Mouse (Mus musculus): Measurements from ENCODE around the gene Padi2.

The Padi2 gene

DNA sequence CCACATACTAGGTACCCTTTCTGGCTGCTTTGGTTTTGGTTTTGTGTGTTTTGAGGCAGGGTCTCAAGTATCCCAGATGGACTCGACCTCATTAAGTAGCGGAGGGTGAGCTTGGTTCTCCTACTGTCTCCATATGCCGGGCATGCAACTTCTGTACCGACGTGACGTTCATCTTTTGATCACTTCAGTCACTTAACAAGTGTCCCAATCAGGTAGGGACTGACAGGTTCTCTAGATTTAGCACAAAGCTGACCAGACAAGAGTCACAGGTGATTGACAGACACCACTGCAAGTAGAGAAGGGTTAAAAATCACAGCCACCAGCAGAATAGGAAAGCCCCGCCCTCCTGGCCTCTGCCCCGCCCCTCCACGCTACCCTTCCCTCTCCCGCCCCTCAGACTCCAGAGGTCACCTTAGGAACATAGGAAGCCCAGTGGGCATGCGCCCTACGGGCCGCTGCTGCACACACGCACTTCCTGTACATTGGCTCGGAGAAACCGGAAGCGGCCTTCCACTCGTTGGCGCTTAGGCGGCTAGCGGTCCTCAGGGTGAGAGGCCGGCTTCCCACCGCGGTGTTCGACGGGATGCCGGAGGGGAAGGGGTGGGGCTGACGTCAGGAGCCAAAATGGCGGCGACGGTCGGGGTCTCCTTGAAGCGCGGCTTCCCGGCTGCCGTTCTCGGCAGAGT lies 54.8 kb downstream of the Padi2 start, which contains the start of gene Sdhb:
Sdhb (plus strand) TSS at position 423 of the 686 bp plus-strand sequence.
- DNase-seq (ENCODE audit: low spot score), result peak; percentile 97

DNA sequence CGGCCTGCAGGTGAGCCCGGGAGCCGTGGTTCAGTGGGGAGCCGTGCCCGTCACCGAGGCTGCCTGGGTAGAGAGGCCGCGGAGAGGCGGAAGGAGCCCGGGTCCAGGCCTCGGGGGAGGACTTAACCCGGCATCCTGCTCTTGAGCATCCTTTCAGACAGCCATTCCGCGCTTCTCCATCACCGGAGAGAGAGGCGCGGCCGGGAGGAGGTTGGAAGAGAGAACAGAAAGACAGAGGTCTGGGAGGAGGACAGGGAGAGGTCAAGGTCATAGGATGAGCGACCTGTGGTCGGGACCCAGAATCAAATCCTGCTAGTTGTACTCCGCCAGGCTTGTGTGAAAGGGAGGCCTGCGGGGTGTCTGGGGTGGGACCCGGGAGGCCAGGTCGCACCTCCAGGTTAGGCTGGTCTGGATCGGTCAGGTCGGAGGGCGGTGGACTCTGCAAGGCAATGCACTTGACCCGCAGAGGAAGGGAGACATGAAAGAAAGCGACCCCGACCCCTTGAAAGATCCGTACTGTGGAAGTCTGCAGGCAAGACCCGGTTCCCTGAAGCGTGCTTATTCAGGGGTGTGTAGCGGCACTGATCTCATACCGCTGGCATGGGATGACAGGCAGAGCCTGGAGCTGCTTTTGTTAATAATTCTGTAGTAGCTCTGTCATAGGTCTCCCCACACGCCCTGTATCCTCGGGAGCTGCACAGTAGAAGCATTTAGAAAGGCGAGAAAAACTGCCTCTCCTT lies 55.5 kb downstream of the Padi2 start:
- DNase-seq (ENCODE audit: low spot score), result no peak

GRCm38 (mm10) chr4:140962207-140962909 lies 56.2 kb downstream of the Padi2 start:
- no peak for DNase-seq (ENCODE audit: low spot score)

DNA sequence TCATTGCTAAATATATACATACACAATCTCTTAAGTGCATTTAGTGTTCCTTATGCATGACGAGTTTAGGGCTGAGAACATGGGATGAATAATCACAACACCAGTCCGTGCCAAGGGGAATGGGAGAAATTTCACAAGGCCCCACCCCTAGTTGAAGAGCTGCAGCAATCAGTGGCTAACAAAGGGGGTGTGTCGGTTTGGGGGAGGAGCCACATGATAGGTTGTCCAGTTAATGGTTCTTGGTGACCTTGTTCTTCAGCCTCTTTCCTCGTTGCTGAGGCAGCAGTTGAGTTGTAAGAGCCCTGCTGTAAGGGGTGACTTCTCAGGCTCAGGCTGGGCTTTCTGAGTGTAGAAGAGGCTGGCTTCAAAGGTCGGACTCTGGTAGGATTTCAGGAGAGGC lies 56.8 kb downstream of the Padi2 start:
- DNase-seq (ENCODE audit: low spot score), result peak; percentile 58

GRCm38 (mm10) chr4:140963941-140964597 lies 57.9 kb downstream of the Padi2 start:
- DNase-seq (ENCODE audit: low spot score), result peak; percentile 23

DNA sequence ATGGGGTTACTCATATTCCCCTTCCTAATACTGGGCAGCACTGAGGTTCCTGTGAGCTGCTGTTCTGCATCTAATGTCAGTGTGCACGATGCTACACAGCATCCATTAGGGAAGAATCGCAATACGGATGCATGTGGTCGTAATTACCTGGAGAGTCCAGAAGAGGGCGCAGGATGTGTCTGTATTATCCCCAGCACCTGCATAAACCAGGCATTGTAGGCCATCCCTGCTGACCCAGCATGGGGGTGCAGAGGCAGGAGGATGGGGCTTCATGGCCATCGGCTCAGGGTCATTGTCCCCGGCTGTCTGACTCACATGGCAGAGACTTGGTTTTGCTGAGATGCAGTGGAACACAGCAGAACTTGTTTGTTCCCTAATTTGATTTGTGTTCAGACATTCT lies 58.5 kb downstream of the Padi2 start:
- peak; percentile 81 for DNase-seq (ENCODE audit: low spot score)

DNA sequence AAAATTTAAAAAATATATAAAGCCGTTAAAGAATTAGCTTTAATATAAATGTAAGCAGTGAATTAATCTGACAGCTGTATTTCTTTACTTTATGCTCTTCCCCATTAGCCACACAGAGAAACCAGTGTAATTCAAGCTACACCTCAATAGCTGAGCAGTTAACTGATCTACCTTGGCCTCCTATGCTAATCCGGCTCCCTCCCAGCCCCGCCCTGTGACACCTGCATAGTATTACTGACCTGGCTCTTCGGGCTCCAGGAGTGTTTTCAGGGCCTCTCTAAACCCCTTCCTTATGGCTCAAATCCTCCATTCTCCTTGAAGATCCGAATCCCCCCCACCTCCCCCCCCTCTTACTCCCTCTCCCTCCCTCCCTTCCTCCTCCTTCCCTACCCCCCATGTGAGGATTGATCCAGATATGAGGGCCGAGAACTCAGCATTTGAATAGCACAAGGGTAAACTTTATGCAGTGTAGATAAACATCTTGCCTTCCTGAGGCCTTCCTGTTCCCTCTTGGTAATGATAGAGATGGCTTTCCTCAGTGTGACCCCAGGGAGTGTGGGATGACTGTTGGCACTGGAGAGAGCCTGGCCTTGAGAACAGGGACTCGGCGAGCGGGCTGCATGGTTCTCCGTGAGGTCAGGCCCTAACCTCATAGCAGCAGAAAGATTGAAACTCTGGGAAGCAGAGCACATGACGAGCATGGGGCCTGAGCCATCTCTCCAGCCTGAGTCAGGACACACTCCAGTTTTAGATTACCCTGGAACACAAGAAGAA lies 61.4 kb downstream of the Padi2 start:
- no peak for DNase-seq (ENCODE audit: low spot score)

DNA sequence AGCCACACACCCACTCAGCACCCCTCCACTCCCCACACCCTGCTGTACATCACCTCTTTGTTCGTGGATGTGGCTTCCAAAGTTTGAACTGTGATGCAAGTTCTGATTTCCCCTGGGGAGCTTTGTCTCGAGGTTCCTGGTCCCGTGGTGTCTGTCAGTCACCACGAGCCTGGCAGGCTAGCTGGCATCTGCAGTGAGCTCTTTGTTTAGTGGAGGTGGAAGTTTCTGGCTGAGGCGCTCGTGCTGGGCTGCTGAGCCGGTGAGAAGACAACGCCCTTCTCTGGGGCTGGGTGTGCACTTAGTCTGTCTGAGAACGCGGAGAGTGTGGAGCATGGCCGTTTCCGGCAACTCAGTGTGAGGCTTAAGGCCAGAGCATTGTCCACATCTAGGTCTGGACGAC lies 65.5 kb downstream of the Padi2 start:
- DNase-seq (ENCODE audit: low spot score), result no peak

DNA sequence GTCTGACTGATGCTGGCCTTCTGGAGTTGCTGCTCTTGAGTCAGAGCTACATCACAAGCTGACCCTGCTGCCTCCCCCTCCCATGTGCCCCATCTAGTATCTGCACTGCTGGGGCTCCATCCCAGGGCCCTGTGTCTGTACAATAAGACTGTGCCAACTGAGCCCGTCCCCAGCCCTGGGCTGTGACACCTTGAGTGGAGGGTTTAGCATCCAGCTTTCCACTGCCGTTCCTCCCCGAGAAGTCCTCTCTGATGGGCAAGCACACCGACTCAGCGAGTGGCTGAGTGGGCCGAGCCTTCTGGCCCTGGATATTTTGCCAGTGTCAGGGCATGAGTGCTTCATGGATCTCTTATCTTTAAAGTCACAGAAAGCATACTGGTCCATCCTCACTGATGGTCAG lies 68.3 kb downstream of the Padi2 start:
- no peak for DNase-seq (ENCODE audit: low spot score)

GRCm38 (mm10) chr4:140975356-140975755 lies 69.2 kb downstream of the Padi2 start:
- no peak for DNase-seq (ENCODE audit: low spot score)

GRCm38 (mm10) chr4:140977278-140977677 lies 71.1 kb downstream of the Padi2 start:
- no peak for DNase-seq (ENCODE audit: low spot score)

GRCm38 (mm10) chr4:140977886-140978692 lies 71.9 kb downstream of the Padi2 start:
- peak; percentile 53 for DNase-seq (ENCODE audit: low spot score)

GRCm38 (mm10) chr4:140981605-140982004 lies 75.5 kb downstream of the Padi2 start:
- DNase-seq (ENCODE audit: low spot score), result no peak

- DNase-seq (ENCODE audit: low spot score), result peak; percentile 44
Measured at GRCm38 (mm10) chr4:140982808-140983207, 76.7 kb downstream of the Padi2 start.

DNA sequence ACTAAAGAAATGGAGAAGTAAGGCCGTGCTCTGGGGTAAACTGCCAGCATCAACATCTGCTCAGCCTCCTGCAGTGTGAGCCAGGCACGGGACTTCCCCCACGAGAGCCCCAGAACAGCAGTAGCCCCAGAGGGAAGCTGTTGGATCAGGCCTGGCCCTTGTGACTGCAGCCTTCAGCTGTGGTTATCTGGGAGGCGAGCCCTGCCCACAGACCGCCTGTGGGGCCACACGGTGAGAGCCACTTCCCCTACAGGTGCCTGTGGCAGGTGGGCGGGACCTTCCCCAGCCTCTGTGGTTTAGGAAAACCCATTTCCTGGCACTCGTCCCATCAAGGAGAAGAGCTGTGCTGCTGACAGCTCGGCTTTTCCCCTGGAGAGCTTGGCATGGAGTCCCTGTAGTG lies 77.3 kb downstream of the Padi2 start:
- DNase-seq (ENCODE audit: low spot score), result peak; percentile 76

DNA sequence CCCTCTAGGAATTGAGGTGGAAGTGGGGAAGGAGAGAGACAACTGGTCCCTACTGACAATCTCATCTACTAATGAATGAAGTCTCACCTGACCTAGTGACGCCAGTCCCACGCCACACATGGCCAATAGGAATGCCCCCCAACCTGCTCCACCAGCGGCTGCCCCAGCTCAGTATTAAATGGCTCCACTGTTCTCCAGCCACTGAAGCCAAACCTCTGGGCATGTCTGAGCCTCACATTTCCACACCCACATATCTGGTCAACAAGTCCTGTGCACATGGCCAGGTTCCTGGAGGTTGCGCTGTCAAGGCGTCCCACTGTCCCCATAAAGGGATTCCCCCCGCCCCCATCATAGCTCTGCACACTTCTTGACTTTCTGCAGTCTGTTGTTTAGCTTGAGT lies 78.4 kb downstream of the Padi2 start:
- peak; percentile 58 for DNase-seq (ENCODE audit: low spot score)

- DNase-seq (ENCODE audit: low spot score), result no peak
Measured at GRCm38 (mm10) chr4:140986024-140986710, 80.0 kb downstream of the Padi2 start.

DNA sequence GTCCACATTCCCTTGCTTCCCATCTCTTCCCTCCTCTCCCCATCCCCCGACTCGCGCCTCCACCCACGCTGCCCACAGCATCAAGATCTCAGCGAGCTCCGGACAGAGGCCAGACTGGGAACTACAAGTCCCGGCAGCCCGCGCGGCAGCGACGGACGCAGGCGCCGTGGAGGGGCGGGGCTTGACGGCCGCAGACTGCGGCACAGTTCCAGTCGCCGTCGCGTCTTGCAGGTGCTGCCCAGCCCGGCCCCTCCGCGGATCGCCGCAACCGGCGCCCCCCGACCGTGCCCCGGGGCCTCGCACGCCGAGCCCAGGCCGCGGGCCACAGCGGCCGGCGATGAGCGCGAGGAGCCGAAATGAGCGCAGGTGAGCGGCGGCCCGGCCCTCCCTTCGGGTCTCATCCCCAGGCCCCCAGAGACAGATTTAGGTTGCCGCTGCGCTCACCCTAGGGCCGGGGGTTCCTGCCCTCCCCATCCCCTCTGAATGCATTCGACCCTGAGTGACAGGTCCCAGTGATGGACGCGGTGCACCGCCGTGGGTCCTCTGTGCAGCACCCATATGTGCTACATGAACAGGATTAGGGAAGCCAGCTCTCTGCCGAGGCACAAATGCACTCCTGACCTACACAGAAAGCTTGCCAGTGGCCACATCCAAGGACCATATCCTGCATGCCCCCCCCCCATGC lies 80.7 kb downstream of the Padi2 start, which contains the start of gene Atp13a2:
Atp13a2 (plus strand) TSS at position 163 of the 685 bp plus-strand sequence.
- DNase-seq (ENCODE audit: low spot score), result peak; percentile 92

GRCm38 (mm10) chr4:140987476-140987875 lies 81.3 kb downstream of the Padi2 start:
- DNase-seq (ENCODE audit: low spot score), result no peak
